Mouse (Mus musculus): Measurements from ENCODE around the gene Kcnj2. TPM values are rescaled to one million over a fixed set of nuclear protein-coding genes. Genes with fewer than 3 reads are reported as not detected.

Kcnj2 gene
- polyA plus RNA-seq, 1 experiment from 2014 or later, result 1.4 TPM

DNA sequence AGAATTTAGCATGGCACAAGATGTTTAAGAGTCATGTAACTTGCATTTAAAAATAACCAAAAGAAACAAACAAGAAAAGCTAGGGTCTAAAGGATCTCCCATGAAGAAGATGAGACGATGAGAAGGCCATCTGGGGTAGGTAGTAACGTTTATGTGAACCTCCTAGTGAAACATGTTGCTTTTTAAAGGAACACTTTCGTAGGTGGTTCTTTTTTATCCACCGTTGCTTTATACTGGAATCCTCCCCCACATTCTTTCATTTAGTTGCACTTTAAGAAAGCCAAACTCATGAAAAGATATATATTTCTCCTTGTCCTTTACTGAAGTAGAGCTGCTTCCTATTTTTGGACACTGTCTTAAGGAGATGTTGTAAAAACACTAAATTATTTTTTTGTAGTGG lies 34.7 kb downstream of the Kcnj2 start:
- DNase-seq (ENCODE audit: low spot score) (no peak), ATAC-seq (ENCODE audit: low read depth) (no peak)
- 87% methylated on average over 4 of the region's 4 CpGs for WGBS
- no peaks in the 10 kb centered on the region for H3K27me3 ChIP-seq (replicated peaks; ENCODE audit: control insufficient read depth, insufficient read depth, low read length)
- H3K9me3 ChIP-seq (ENCODE audit: control insufficient read depth, low read length), result no peaks in the 10 kb centered on the region
- no peak overlapping the region for H3K9ac ChIP-seq (ENCODE audit: low read depth, low read length)
- H3K4me1 ChIP-seq (ENCODE audit: control insufficient read depth, insufficient read depth, low read length), result no peaks in the 10 kb centered on the region
- H3K27ac ChIP-seq (replicated peaks; ENCODE audit: low read depth, low read length), result no peak overlapping the region
- no peak overlapping the region for H3K4me2 ChIP-seq (ENCODE audit: low read depth, low read length)
- H3K4me3 ChIP-seq (ENCODE audit: low read depth, low read length), result no peak overlapping the region
- H3K36me3 ChIP-seq (ENCODE audit: control insufficient read depth, insufficient read depth, low read length), result no peaks in the 10 kb centered on the region

DNA sequence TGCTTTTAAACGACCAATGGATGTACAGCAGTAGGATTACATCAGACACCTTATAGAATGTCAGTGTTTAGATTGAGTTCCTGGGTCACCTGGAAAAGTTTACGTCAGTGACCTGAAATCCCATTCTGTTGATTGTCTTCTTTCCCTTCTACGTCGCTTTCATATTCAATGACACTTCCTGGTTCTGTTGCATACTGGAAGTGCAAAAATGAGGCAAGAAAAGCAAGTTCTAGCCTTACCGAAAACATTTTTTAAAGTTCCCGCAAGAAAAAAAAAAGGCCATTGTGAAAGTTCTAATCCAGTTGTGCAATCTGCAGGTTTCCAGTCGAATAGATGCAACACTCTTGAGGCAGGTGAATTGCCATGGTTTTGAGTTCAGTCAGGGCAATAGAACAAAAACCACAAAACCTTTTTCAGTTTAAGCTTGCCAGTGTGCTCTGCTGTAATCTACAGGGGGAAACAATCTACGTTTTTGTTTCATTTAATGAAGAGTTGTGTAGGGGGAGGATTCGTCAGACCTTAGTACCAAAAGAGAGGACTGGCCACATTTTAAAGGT lies 35.7 kb downstream of the Kcnj2 start:
- Histone ChIP-seq H3K36me3 (ENCODE audit: control insufficient read depth, insufficient read depth, low read length) (no peaks in the 10 kb centered on the region), H3K9ac (ENCODE audit: low read depth, low read length) (no peak overlapping the region), H3K27ac (replicated peaks; ENCODE audit: low read depth, low read length) (no peak overlapping the region), H3K4me3 (ENCODE audit: low read depth, low read length) (no peak overlapping the region), H3K27me3 (replicated peaks; ENCODE audit: control insufficient read depth, insufficient read depth, low read length) (no peaks in the 10 kb centered on the region), H3K9me3 (ENCODE audit: control insufficient read depth, low read length) (no peaks in the 10 kb centered on the region), H3K4me2 (ENCODE audit: low read depth, low read length) (no peak overlapping the region), H3K4me1 (ENCODE audit: control insufficient read depth, insufficient read depth, low read length) (no peaks in the 10 kb centered on the region)
- ATAC-seq (ENCODE audit: low read depth) (no peak), DNase-seq (ENCODE audit: low spot score) (no peak)
- 75% methylated on average over 9 of the region's 9 CpGs for WGBS

DNA sequence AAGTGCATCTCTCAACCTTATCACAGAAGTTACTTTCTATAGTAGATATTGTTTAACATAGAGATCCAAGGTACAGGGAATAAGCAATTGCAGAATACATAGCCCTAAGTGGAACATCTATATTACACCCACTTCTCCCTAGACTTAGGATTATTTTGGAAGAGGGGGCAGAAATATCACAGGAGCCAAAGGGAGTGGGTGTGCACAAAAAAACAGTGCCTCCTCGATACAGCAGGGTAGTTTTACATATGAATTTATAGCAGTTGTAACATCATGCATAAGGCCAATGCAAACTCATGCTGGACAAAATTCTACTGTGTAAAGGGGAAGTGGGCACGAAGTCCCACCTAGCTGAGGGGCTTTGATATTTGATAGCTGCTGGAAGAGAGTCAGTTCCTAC lies 38.5 kb downstream of the Kcnj2 start:
- no peak for ATAC-seq (ENCODE audit: low read depth)
- Histone ChIP-seq H3K4me1 (ENCODE audit: control insufficient read depth, insufficient read depth, low read length) (no peaks in the 10 kb centered on the region), H3K4me3 (ENCODE audit: low read depth, low read length) (no peak overlapping the region), H3K36me3 (ENCODE audit: control insufficient read depth, insufficient read depth, low read length) (no peaks in the 10 kb centered on the region), H3K9me3 (ENCODE audit: control insufficient read depth, low read length) (no peaks in the 10 kb centered on the region), H3K27ac (replicated peaks; ENCODE audit: low read depth, low read length) (no peak overlapping the region), H3K4me2 (ENCODE audit: low read depth, low read length) (no peak overlapping the region), H3K9ac (ENCODE audit: low read depth, low read length) (no peak overlapping the region), H3K27me3 (replicated peaks; ENCODE audit: control insufficient read depth, insufficient read depth, low read length) (no peaks in the 10 kb centered on the region)
- 60% methylated on average over 2 of the region's 2 CpGs for WGBS
- no peak for DNase-seq (ENCODE audit: low spot score)

- no peak overlapping the region for H3K4me3 ChIP-seq (ENCODE audit: low read depth, low read length)
- no peaks in the 10 kb centered on the region for H3K36me3 ChIP-seq (ENCODE audit: control insufficient read depth, insufficient read depth, low read length)
- no peaks in the 10 kb centered on the region for H3K9me3 ChIP-seq (ENCODE audit: control insufficient read depth, low read length)
- no peak overlapping the region for H3K9ac ChIP-seq (ENCODE audit: low read depth, low read length)
- DNase-seq (ENCODE audit: low spot score), result no peak
- H3K27ac ChIP-seq (replicated peaks; ENCODE audit: low read depth, low read length), result no peak overlapping the region
- H3K4me2 ChIP-seq (ENCODE audit: low read depth, low read length), result no peak overlapping the region
- no peak for ATAC-seq (ENCODE audit: low read depth)
- 66% methylated on average over 9 of the region's 9 CpGs for WGBS
- H3K4me1 ChIP-seq (ENCODE audit: control insufficient read depth, insufficient read depth, low read length), result no peaks in the 10 kb centered on the region
- H3K27me3 ChIP-seq (replicated peaks; ENCODE audit: control insufficient read depth, insufficient read depth, low read length), result no peaks in the 10 kb centered on the region
Observed at GRCm38 (mm10) chr11:111108130-111108529, 42.2 kb downstream of the Kcnj2 start.

DNA sequence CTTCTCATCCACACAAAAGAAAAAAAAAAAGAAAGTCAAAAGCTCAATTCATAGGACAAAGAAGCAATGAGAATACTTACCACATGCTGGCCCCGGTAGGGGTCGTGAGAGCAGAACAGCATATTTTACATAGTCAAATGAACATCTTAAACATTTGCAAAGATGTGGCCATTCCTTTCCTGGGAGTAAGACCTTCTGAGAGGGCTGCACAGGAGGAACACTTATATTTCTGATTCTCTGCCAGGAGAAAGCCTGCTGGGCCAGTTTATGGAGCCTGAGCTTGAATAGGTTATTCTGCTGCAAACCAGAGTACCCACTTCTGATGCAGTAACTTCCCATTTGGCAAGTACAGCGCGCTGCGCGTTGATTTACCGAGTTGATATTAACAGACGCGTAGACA lies 55.5 kb downstream of the Kcnj2 start:
- Histone ChIP-seq H3K4me1 (ENCODE audit: control insufficient read depth, insufficient read depth, low read length) (no peaks in the 10 kb centered on the region), H3K36me3 (ENCODE audit: control insufficient read depth, insufficient read depth, low read length) (no peaks in the 10 kb centered on the region), H3K27ac (replicated peaks; ENCODE audit: low read depth, low read length) (no peak overlapping the region), H3K27me3 (replicated peaks; ENCODE audit: control insufficient read depth, insufficient read depth, low read length) (no peaks in the 10 kb centered on the region), H3K9me3 (ENCODE audit: control insufficient read depth, low read length) (no peaks in the 10 kb centered on the region), H3K9ac (ENCODE audit: low read depth, low read length) (no peak overlapping the region), H3K4me2 (ENCODE audit: low read depth, low read length) (no peak overlapping the region), H3K4me3 (ENCODE audit: low read depth, low read length) (no peak overlapping the region)
- ATAC-seq (ENCODE audit: low read depth), result no peak
- DNase-seq (ENCODE audit: low spot score), result peak; percentile 34
- WGBS, result 74% methylated on average over 9 of the region's 9 CpGs

GRCm38 (mm10) chr11:111123324-111123723 lies 57.4 kb downstream of the Kcnj2 start:
- no peak for DNase-seq (ENCODE audit: low spot score)
- no peak overlapping the region for H3K4me3 ChIP-seq (ENCODE audit: low read depth, low read length)
- H3K36me3 ChIP-seq (ENCODE audit: control insufficient read depth, insufficient read depth, low read length), result no peaks in the 10 kb centered on the region
- no peaks in the 10 kb centered on the region for H3K27me3 ChIP-seq (replicated peaks; ENCODE audit: control insufficient read depth, insufficient read depth, low read length)
- no peaks in the 10 kb centered on the region for H3K9me3 ChIP-seq (ENCODE audit: control insufficient read depth, low read length)
- no peaks in the 10 kb centered on the region for H3K4me1 ChIP-seq (ENCODE audit: control insufficient read depth, insufficient read depth, low read length)
- no peak overlapping the region for H3K4me2 ChIP-seq (ENCODE audit: low read depth, low read length)
- no peak for ATAC-seq (ENCODE audit: low read depth)
- 50% methylated on average over 4 of the region's 4 CpGs for WGBS
- H3K27ac ChIP-seq (replicated peaks; ENCODE audit: low read depth, low read length), result no peak overlapping the region
- H3K9ac ChIP-seq (ENCODE audit: low read depth, low read length), result no peak overlapping the region

GRCm38 (mm10) chr11:111125963-111126362 lies 60.0 kb downstream of the Kcnj2 start:
- ATAC-seq (ENCODE audit: low read depth), result no peak
- Histone ChIP-seq H3K27me3 (replicated peaks; ENCODE audit: control insufficient read depth, insufficient read depth, low read length) (no peaks in the 10 kb centered on the region), H3K9ac (ENCODE audit: low read depth, low read length) (no peak overlapping the region), H3K9me3 (ENCODE audit: control insufficient read depth, low read length) (no peaks in the 10 kb centered on the region), H3K36me3 (ENCODE audit: control insufficient read depth, insufficient read depth, low read length) (no peaks in the 10 kb centered on the region), H3K4me1 (ENCODE audit: control insufficient read depth, insufficient read depth, low read length) (no peaks in the 10 kb centered on the region), H3K27ac (replicated peaks; ENCODE audit: low read depth, low read length) (no peak overlapping the region), H3K4me2 (ENCODE audit: low read depth, low read length) (no peak overlapping the region), H3K4me3 (ENCODE audit: low read depth, low read length) (no peak overlapping the region)
- WGBS, result 89% methylated on average over 5 of the region's 5 CpGs
- DNase-seq (ENCODE audit: low spot score), result no peak

Other genes with a start within 250 kb of the Kcnj2 start
- gene Kcnj16, start 98.1 kb upstream of the Kcnj2 start, polyA plus RNA-seq (2014; fragmentation: Nextera tagmentation; extraction: Ambion mirVana), result 0.18 and 0.22 TPM in 2 replicates

All from embryonic facial prominence, embryonic 14.5 days (tissue).